Mouse (Mus musculus) CH12.LX (cell line): Measurements from ENCODE around the gene Ncoa1.

ENCODE experiments used
- CTCF ChIP-seq, 2 experiments: IDR thresholded peaks in 1 of 2; conservative IDR thresholded peaks in 1 of 2; 2 replicates each; pipeline ENCODE4 v1.5.1; 2011 to 2012; ENCODE audit warnings: low read depth in 2 of 2, low read length in 2 of 2, improper control_type of control experiment in 1 of 2, inconsistent platforms in 1 of 2, mild to moderate bottlenecking in 1 of 2, moderate library complexity in 1 of 2
- E2F4 ChIP-seq: IDR thresholded peaks from 2 replicates; pipeline ENCODE4 v1.6.1; 2011; ENCODE audit warnings: low read depth, low read length, improper control_type of control experiment; ENCODE audit not compliant: insufficient replicate concordance
- IRF4 ChIP-seq: IDR thresholded peaks from 2 replicates; pipeline ENCODE4 v1.6.1; 2014; ENCODE audit warnings: low read depth, mild to moderate bottlenecking, inconsistent platforms, low read length, improper control_type of control experiment
- JUN ChIP-seq: IDR thresholded peaks from 2 replicates; pipeline ENCODE4 v1.6.1; 2011; ENCODE audit warnings: low read depth, mild to moderate bottlenecking, low read length, improper control_type of control experiment, moderate library complexity; ENCODE audit not compliant: insufficient read depth
- KAT2A ChIP-seq: IDR thresholded peaks from 2 replicates; pipeline ENCODE4 v1.6.1; 2012; ENCODE audit warnings: low read length, improper control_type of control experiment, inconsistent platforms; ENCODE audit not compliant: insufficient replicate concordance
- MAFK ChIP-seq: IDR thresholded peaks from 2 replicates; pipeline ENCODE4 v1.6.1; 2011; ENCODE audit warnings: low read length, improper control_type of control experiment; ENCODE audit not compliant: insufficient replicate concordance
- MAZ ChIP-seq: IDR thresholded peaks from 2 replicates; pipeline ENCODE4 v1.6.1; 2012; ENCODE audit warnings: low read depth, mild to moderate bottlenecking, inconsistent platforms, low read length, improper control_type of control experiment, moderate library complexity
- MXI1 ChIP-seq: IDR thresholded peaks from 2 replicates; pipeline ENCODE4 v1.6.1; 2011; ENCODE audit warnings: mild to moderate bottlenecking, low read depth, low read length, improper control_type of control experiment
- POLR2A ChIP-seq: IDR thresholded peaks from 2 replicates; pipeline ENCODE4 v1.6.1; 2011; ENCODE audit warnings: low read depth, mild to moderate bottlenecking, improper control_type of control experiment, low read length
- POLR2AphosphoS2 ChIP-seq: IDR thresholded peaks from 2 replicates; pipeline ENCODE4 v1.6.1; 2011; ENCODE audit warnings: low read depth, low read length, improper control_type of control experiment
- RAD21 ChIP-seq: IDR thresholded peaks from 2 replicates; pipeline ENCODE4 v1.6.1; 2011; ENCODE audit warnings: low read depth, mild to moderate bottlenecking, low read length, improper control_type of control experiment, moderate library complexity
- SMC3 ChIP-seq: IDR thresholded peaks from 2 replicates; pipeline ENCODE4 v1.6.1; 2011; ENCODE audit warnings: low read depth, low read length, improper control_type of control experiment
- TCF12 ChIP-seq: IDR thresholded peaks from 2 replicates; pipeline ENCODE4 v1.6.1; 2014; ENCODE audit warnings: low read depth, mild to moderate bottlenecking, inconsistent platforms, low read length, improper control_type of control experiment
- UBTF ChIP-seq: IDR thresholded peaks from 2 replicates; pipeline ENCODE4 v1.6.1; 2012; ENCODE audit warnings: low read depth, mild to moderate bottlenecking, inconsistent platforms, low read length, improper control_type of control experiment, moderate library complexity

DNA sequence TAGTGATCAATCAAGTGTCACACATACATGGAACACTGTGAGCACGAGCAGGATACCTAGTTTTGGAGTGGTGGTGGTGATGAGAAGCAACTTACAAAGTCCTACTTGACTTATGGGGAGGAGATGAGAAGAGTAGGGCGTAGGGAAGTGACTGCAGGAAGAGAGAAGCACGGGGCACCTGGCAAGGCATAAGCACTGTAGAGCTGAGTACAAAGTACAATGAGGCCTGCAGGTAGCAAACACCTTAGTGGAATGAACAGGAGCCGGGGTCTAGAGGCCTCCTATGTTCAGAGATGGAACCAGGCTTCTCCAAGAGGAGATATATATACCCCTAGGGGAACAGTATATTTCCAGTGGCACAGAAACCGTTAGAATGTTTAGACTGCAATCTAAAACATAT lies 153.4 kb downstream of the Ncoa1 start:
- TF ChIP-seq TCF12 (no peak), RAD21 (no peak), MAFK (no peak), CTCF (conservative IDR thresholded peaks at IDR 0.05 in 1 of 2, IDR thresholded peaks at IDR 0.05 in 1 of 2; ENCODE audit: low read depth in 2 of 2, low read length in 2 of 2) (no peak), JUN (no peak), SMC3 (no peak), IRF4 (no peak), E2F4 (no peak), POLR2A (no peak), MXI1 (no peak), UBTF (no peak), MAZ (no peak), KAT2A (no peak), POLR2AphosphoS2 (no peak)
